Mouse (Mus musculus): ENCODE measurements around the gene Olfml2a. TPM values are rescaled to one million over a fixed set of nuclear protein-coding genes. Genes with fewer than 3 reads are reported as not detected.

Olfml2a gene
- polyA plus RNA-seq, 1 experiment from 2014 or later: 2.1 TPM

DNA sequence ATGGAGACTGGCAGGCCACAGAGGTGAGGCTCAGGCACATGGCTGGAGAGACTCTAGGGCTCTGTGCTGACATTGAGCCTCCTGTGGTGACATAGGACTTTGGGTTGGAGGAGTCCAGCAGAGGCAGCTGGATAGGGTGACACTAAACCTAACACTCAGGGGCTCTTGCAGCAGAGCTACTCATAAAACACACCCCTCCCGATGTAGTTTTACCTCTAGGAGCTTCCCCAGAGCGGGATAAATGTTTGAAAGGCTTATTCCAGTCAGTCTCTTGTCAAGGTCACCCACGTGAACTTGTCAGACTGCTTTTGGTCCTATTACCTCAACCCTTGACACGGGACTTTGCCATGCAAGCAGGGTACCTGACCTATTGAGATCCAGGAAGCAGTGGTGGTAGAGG is 67.6 kb downstream of the Olfml2a start:
- WGBS: 61% methylated on average over 4 of the region's 4 CpGs

DNA sequence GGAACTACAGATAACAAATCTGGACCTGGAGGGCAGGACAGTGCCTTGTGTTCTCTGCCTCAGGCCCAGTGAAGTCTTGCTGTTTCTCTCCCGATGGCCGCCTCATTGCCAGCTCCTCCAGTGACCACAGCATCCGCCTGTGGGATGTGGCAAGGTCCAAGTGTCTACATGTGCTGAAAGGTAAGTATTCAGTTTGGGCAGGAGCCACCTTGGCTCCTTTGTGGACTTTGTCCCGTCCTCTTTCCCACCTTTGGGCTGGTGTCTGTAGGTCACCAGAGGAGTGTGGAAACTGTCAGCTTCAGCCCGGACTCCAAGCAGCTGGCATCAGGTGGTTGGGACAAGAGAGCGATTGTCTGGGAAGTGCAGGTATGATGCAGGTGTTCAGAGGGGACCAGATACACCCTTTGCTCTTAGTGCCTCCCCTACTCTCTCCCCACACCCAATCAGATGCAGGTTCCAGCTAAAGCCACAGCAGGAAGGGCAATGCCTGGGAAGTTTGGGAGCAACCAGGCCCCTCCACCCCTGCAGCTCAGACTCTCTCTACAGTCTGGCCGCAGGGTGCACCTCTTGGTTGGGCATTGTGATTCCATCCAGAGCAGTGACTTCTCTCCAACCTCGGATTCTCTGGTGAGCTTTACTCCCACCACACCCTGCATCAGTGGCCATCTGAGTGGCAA is 68.3 kb downstream of the Olfml2a start:
- Histone ChIP-seq H3K4me3 (no peak overlapping the region), H3K4me1 (replicated peaks) (peaks cover 39% of the 10 kb centered on the region), H3K27ac (no peak overlapping the region), H3K36me3 (peaks cover 51% of the 10 kb centered on the region), H3K9me3 (no peaks in the 10 kb centered on the region), H3K27me3 (ENCODE audit: insufficient read depth, poor library complexity, severe bottlenecking) (no peaks in the 10 kb centered on the region)
- no peak for DNase-seq (ENCODE audit: low spot score)
- 70% methylated on average over 8 of the region's 8 CpGs for WGBS

More for the DNA sequence above, 67.6 kb downstream of the Olfml2a start:
- H3K27ac ChIP-seq: no peak overlapping the region
- H3K27me3 ChIP-seq (ENCODE audit: insufficient read depth, poor library complexity, severe bottlenecking): no peaks in the 10 kb centered on the region
- no peak for DNase-seq (ENCODE audit: low spot score)
- H3K36me3 ChIP-seq: peaks cover 51% of the 10 kb centered on the region
- H3K4me1 ChIP-seq (replicated peaks): peaks cover 38% of the 10 kb centered on the region
- no peaks in the 10 kb centered on the region for H3K9me3 ChIP-seq
- H3K4me3 ChIP-seq: no peak overlapping the region

DNA sequence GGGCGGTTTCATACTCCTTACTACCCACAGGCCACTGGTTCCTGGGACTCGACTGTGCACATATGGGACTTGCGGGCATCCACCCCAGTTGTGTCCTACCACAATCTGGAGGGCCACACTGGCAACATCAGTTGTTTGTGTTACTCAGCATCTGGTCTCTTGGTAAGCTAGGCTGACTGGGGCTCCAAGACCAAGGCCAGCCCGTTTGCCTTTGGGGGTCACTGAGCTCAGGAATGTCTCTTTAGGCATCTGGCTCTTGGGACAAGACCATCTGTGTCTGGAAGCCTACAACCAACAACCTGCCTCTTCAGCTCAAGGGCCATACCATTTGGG is 68.8 kb downstream of the Olfml2a start:
- peaks cover 41% of the 10 kb centered on the region for H3K4me1 ChIP-seq (replicated peaks)
- H3K27me3 ChIP-seq (ENCODE audit: insufficient read depth, poor library complexity, severe bottlenecking): no peaks in the 10 kb centered on the region
- no peak overlapping the region for H3K4me3 ChIP-seq
- H3K36me3 ChIP-seq: peaks cover 51% of the 10 kb centered on the region
- no peak for DNase-seq (ENCODE audit: low spot score)
- no peaks in the 10 kb centered on the region for H3K9me3 ChIP-seq
- H3K27ac ChIP-seq: no peak overlapping the region
- 90% methylated on average over 4 of the region's 4 CpGs for WGBS

GRCm38 (mm10) chr2:39001866-39002265 is 70.1 kb downstream of the Olfml2a start:
- peaks cover 51% of the 10 kb centered on the region for H3K36me3 ChIP-seq
- H3K27me3 ChIP-seq (ENCODE audit: insufficient read depth, poor library complexity, severe bottlenecking): no peaks in the 10 kb centered on the region
- DNase-seq (ENCODE audit: low spot score): no peak
- WGBS: 85% methylated on average over 3 of the region's 3 CpGs
- H3K9me3 ChIP-seq: no peaks in the 10 kb centered on the region
- H3K27ac ChIP-seq: no peak overlapping the region
- no peak overlapping the region for H3K4me3 ChIP-seq
- peaks cover 54% of the 10 kb centered on the region for H3K4me1 ChIP-seq (replicated peaks)

- H3K27ac ChIP-seq: no peak overlapping the region
- peak overlapping the region; percentile 94 for H3K4me3 ChIP-seq
- 63% methylated on average over 8 of the region's 8 CpGs for WGBS
- H3K27me3 ChIP-seq (ENCODE audit: insufficient read depth, poor library complexity, severe bottlenecking): no peaks in the 10 kb centered on the region
- peaks cover 51% of the 10 kb centered on the region for H3K36me3 ChIP-seq
- peaks cover 50% of the 10 kb centered on the region for H3K4me1 ChIP-seq (replicated peaks)
- DNase-seq (ENCODE audit: low spot score): no peak
- no peaks in the 10 kb centered on the region for H3K9me3 ChIP-seq
Observed at GRCm38 (mm10) chr2:39003106-39003505, 71.3 kb downstream of the Olfml2a start.

DNA sequence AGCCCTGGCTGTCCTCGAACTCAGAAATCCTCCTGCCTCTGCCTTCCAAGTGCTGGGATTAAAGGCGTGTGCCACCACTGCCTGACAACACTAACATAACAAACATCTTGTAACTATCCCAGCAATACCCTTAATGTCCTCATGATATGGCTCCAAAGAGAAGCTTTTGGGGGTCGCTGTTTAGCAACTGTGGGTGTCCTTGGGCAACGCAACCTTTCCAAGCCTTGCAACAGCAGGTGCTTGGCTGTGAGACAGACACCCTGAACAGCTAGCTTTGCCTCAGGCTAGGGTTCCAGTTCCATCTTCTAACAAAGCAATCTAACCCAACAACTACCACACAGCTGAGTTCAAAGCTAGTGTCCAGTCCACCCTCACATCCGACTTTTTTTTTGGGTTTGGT is 71.7 kb downstream of the Olfml2a start:
- Histone ChIP-seq H3K9me3 (no peaks in the 10 kb centered on the region), H3K4me3 (peak overlapping the region; percentile 94), H3K4me1 (replicated peaks) (peaks cover 49% of the 10 kb centered on the region), H3K27ac (no peak overlapping the region), H3K36me3 (peaks cover 51% of the 10 kb centered on the region), H3K27me3 (ENCODE audit: insufficient read depth, poor library complexity, severe bottlenecking) (no peaks in the 10 kb centered on the region)
- DNase-seq (ENCODE audit: low spot score): no peak
- WGBS: 73% methylated on average over 5 of the region's 5 CpGs

DNA sequence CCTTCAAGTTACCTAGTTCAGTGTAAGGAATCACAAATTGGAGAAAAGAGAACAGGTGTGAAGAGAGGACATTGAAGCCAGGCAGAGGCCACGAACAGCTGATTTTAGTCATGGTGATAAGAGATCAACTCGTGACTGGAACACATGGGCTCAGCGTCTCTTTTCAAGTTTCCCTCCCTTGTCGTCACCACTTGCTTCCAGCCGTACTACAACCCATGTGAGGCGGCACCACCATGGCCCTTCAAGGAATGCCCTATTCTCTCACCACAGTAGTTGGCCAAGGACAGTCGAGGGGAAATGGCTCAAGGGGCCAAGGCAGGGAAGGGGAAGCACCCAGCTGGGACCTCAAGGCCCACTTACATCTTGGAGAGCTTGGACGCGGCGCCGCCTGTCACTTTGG is 72.6 kb downstream of the Olfml2a start:
- DNase-seq (ENCODE audit: low spot score): peak; percentile 31
- H3K27me3 ChIP-seq (ENCODE audit: insufficient read depth, poor library complexity, severe bottlenecking): no peaks in the 10 kb centered on the region
- peak overlapping the region; percentile 97 for H3K27ac ChIP-seq
- H3K9me3 ChIP-seq: no peaks in the 10 kb centered on the region
- WGBS: under 1% methylated on average over 11 of the region's 11 CpGs
- peak overlapping the region; percentile 94 for H3K4me3 ChIP-seq
- peaks cover 48% of the 10 kb centered on the region for H3K36me3 ChIP-seq
- H3K4me1 ChIP-seq (replicated peaks): peaks cover 57% of the 10 kb centered on the region

DNA sequence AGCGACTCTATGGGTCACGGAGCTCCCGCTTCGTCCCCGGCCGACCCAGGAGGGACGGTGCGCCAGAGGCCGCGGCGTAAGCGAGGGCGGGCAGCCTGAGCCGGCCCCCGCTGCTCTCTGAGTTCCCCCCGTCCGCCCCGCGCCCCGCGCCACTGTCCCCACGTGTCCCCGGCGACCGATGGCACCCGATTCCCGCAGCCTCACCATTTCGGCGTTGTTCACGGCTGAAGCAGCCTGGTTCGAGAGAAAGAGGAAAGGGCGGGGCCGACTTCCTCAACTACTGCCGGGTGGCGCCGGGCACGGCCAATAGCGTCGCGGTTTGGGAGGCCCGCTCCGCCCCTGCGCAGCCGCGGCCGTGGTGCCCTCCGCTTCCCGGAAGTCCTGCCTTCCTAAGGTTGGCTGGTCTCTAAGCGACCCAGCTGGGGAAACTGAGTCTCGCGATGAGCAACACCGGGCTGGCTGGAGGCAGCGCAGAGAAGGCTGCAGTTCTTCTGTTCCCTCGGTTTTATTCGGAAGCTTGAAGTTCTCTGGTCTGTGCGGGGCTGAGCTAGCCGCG is 73.2 kb downstream of the Olfml2a start, which contains the start of gene Arpc5l:
TSS of gene Arpc5l (plus strand) at position 469 of the 556 bp plus-strand sequence.
- WGBS: under 1% methylated on average over 58 of the region's 58 CpGs
- peaks cover 62% of the 10 kb centered on the region for H3K4me1 ChIP-seq (replicated peaks)

GRCm38 (mm10) chr2:39005574-39006079 is 73.8 kb downstream of the Olfml2a start, which contains the start of gene Rpl35:
Rpl35 (minus strand) TSS chr2:39005624.
- H3K4me3 ChIP-seq: peak within 1 kb of the TSS; percentile 94
- no peaks in the 10 kb centered on the region for H3K27me3 ChIP-seq (ENCODE audit: insufficient read depth, poor library complexity, severe bottlenecking)
- peaks cover 39% of the 10 kb centered on the region for H3K36me3 ChIP-seq
- peaks cover 62% of the 10 kb centered on the region for H3K4me1 ChIP-seq (replicated peaks)
- WGBS: 13% methylated on average over 15 of the region's 15 CpGs
- peak; percentile 49 for DNase-seq (ENCODE audit: low spot score)
- no peaks in the 10 kb centered on the region for H3K9me3 ChIP-seq
- H3K27ac ChIP-seq: peak within 1 kb of the TSS; percentile 97

More for the DNA sequence above, 73.2 kb downstream of the Olfml2a start, which contains the start of gene Arpc5l:
- H3K27ac ChIP-seq: peak within 1 kb of the TSS; percentile 97
- no peaks in the 10 kb centered on the region for H3K9me3 ChIP-seq
- no peaks in the 10 kb centered on the region for H3K27me3 ChIP-seq (ENCODE audit: insufficient read depth, poor library complexity, severe bottlenecking)
- peak within 1 kb of the TSS; percentile 94 for H3K4me3 ChIP-seq
- peak; percentile 91 for DNase-seq (ENCODE audit: low spot score)
- peaks cover 42% of the 10 kb centered on the region for H3K36me3 ChIP-seq

- peaks cover 36% of the 10 kb centered on the region for H3K36me3 ChIP-seq
- no peak for DNase-seq (ENCODE audit: low spot score)
- no peaks in the 10 kb centered on the region for H3K9me3 ChIP-seq
- H3K4me1 ChIP-seq (replicated peaks): peaks cover 62% of the 10 kb centered on the region
- H3K27me3 ChIP-seq (ENCODE audit: insufficient read depth, poor library complexity, severe bottlenecking): no peaks in the 10 kb centered on the region
- WGBS: 92% methylated on average over 14 of the region's 14 CpGs
- H3K4me3 ChIP-seq: peak overlapping the region; percentile 94
- H3K27ac ChIP-seq: no peak overlapping the region
Observed at GRCm38 (mm10) chr2:39006149-39006730, 74.5 kb downstream of the Olfml2a start.

GRCm38 (mm10) chr2:39007865-39008264 is 76.1 kb downstream of the Olfml2a start:
- DNase-seq (ENCODE audit: low spot score): peak; percentile 95
- Histone ChIP-seq H3K9me3 (no peaks in the 10 kb centered on the region), H3K4me3 (peak overlapping the region; percentile 85), H3K36me3 (peaks cover 36% of the 10 kb centered on the region), H3K27ac (peak overlapping the region; percentile 92), H3K4me1 (replicated peaks) (peaks cover 51% of the 10 kb centered on the region), H3K27me3 (ENCODE audit: insufficient read depth, poor library complexity, severe bottlenecking) (no peaks in the 10 kb centered on the region)
- WGBS: under 1% methylated on average over 44 of the region's 44 CpGs

DNA sequence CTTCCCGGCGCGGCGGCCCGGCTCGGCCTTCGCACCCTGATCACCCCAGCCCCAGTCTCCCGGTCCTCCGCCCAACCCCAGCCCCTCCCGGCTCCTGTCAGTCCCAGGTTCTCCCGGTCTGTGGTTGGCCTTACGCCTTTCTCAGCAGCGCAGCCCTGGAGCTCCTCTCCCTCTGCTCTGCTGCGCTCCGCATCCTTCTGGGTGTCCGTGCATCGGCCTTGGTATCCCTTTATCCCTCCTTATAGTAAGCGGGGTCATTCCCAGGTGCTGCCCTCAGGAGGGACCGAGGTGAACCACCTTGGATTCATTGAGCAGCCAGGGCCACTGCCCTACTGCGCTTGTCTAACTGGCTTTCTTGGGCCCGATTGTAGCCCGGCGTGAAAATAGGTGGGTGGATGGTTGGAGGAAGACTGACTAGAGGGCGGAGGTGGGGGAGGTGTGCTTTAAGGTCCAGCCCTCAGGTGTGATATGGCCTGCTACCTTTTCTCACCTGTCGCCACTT is 76.6 kb downstream of the Olfml2a start:
- WGBS: 1% methylated on average over 25 of the region's 25 CpGs
- H3K27me3 ChIP-seq (ENCODE audit: insufficient read depth, poor library complexity, severe bottlenecking): no peaks in the 10 kb centered on the region
- peaks cover 36% of the 10 kb centered on the region for H3K36me3 ChIP-seq
- peak overlapping the region; percentile 85 for H3K4me3 ChIP-seq
- peaks cover 45% of the 10 kb centered on the region for H3K4me1 ChIP-seq (replicated peaks)
- no peak for DNase-seq (ENCODE audit: low spot score)
- H3K27ac ChIP-seq: peak overlapping the region; percentile 92
- no peaks in the 10 kb centered on the region for H3K9me3 ChIP-seq

- DNase-seq (ENCODE audit: low spot score): peak; percentile 17
- Histone ChIP-seq H3K27me3 (ENCODE audit: insufficient read depth, poor library complexity, severe bottlenecking) (no peaks in the 10 kb centered on the region), H3K27ac (peak overlapping the region; percentile 92), H3K9me3 (no peaks in the 10 kb centered on the region), H3K4me3 (peak overlapping the region; percentile 85), H3K36me3 (peaks cover 36% of the 10 kb centered on the region), H3K4me1 (replicated peaks) (peaks cover 40% of the 10 kb centered on the region)
- 39% methylated on average over 3 of the region's 3 CpGs for WGBS
Observed at GRCm38 (mm10) chr2:39008954-39009365, 77.2 kb downstream of the Olfml2a start.
